Mouse (Mus musculus) thymus, adult 2 months (tissue): ENCODE measurements around the gene Sox12. TPM values are rescaled to one million over a fixed set of nuclear protein-coding genes. Genes with fewer than 3 reads are reported as not detected.
"Not testable (repeated sequence)": the region's sequence is repeated elsewhere in the genome, so short reads cannot be mapped to it uniquely, and the experiment has no call there.

Experiments used
- DNase-seq: peaks from one replicate; pipeline ENCODE4 v3.0.0; 2021
- H3K27ac ChIP-seq: fragments of 200-500 bp; 2 replicates; pipeline ENCODE4 v1.5.1; 2012; ENCODE audit warnings: low read length, control low read depth; ENCODE audit not compliant: control insufficient read depth, insufficient read depth
- H3K27me3 ChIP-seq: fragments of 200-500 bp; 2 replicates; pipeline ENCODE4 v1.6.1; 2012; ENCODE audit warnings: mild to moderate bottlenecking, low read length, moderate library complexity, mixed read lengths; ENCODE audit not compliant: control insufficient read depth, insufficient read depth
- H3K36me3 ChIP-seq: fragments of 200-500 bp; 2 replicates; pipeline ENCODE4 v1.6.1; 2012; ENCODE audit warnings: mild to moderate bottlenecking, low read length, moderate library complexity; ENCODE audit not compliant: control insufficient read depth, insufficient read depth
- H3K4me1 ChIP-seq: fragments of 200-500 bp; replicated peaks from 2 replicates; pipeline ENCODE4 v1.6.1; 2012; ENCODE audit warnings: low read length; ENCODE audit not compliant: control insufficient read depth, insufficient read depth
- H3K4me3 ChIP-seq: fragments of 200-500 bp; 2 replicates; pipeline ENCODE4 v1.5.1; 2012; ENCODE audit warnings: mild to moderate bottlenecking, low read length, control low read depth, moderate library complexity; ENCODE audit not compliant: control insufficient read depth, insufficient read depth
- CTCF ChIP-seq: fragments of 200-500 bp; IDR thresholded peaks from 2 replicates; pipeline ENCODE4 v1.5.1; 2012; ENCODE audit warnings: mild to moderate bottlenecking, control low read depth, low read length, moderate library complexity, borderline replicate concordance; ENCODE audit not compliant: control insufficient read depth, poor library complexity, insufficient read depth; ENCODE audit errors: extremely low read depth
- POLR2A ChIP-seq: fragments of 200-500 bp; IDR thresholded peaks from 2 replicates; pipeline ENCODE4 v1.6.1; 2012; ENCODE audit warnings: mild to moderate bottlenecking, low read length, control low read depth, moderate library complexity; ENCODE audit not compliant: control insufficient read depth, poor library complexity, insufficient read depth; ENCODE audit errors: extremely low read depth
- WGBS: fragments of 180-500 bp; shearing (Covaris S2); methylation state at CpG from one replicate; pipeline ENCODE4 v1.1.7; 2018; 5-methylcytosine and 5-hydroxymethylcytosine counted together
- polyA plus RNA-seq: library from polyadenylated mRNA; depleted of rRNA; stranded (reverse); fragments of >200 nt; gene quantifications from 2 replicates; pipeline ENCODE4 v1.2.3, GENCODE M21; 2012

The Sox12 gene
- polyA plus RNA-seq, 1 experiment: 4.5 TPM

GRCm38 (mm10) chr2:152360271-152360775 is 37.5 kb downstream of the Sox12 start:
- Histone ChIP-seq H3K27me3 (no peaks in the 10 kb centered on the region), H3K36me3 (no peaks in the 10 kb centered on the region), H3K4me3 (no peak overlapping the region), H3K4me1 (peaks cover 14% of the 10 kb centered on the region), H3K27ac (no peak overlapping the region; the same call in 1 of the 2 replicates)
- 2% methylated on average over 7 of the region's 7 CpGs for WGBS
- DNase-seq: peak; percentile 36
- TF ChIP-seq CTCF (no peak), POLR2A (no peak)

- 19% methylated on average over 5 of the region's 5 CpGs for WGBS
- TF ChIP-seq CTCF (no peak), POLR2A (no peak)
- Histone ChIP-seq H3K4me3 (no peak overlapping the region), H3K27ac (no peak overlapping the region), H3K27me3 (no peaks in the 10 kb centered on the region), H3K36me3 (no peaks in the 10 kb centered on the region), H3K4me1 (peaks cover 14% of the 10 kb centered on the region)
- DNase-seq: no peak
Observed at GRCm38 (mm10) chr2:152359616-152360015, 38.2 kb downstream of the Sox12 start.

GRCm38 (mm10) chr2:152358977-152359376 is 38.9 kb downstream of the Sox12 start:
- not testable (repeated sequence) for H3K27ac ChIP-seq, H3K27me3 ChIP-seq, H3K4me3 ChIP-seq, H3K36me3 ChIP-seq
- WGBS: 95% methylated on average over 5 of the region's 5 CpGs
- DNase-seq: peak; percentile 28
- peaks cover 14% of the 10 kb centered on the region for H3K4me1 ChIP-seq

- Histone ChIP-seq H3K4me3 (no peak overlapping the region), H3K27me3 (no peaks in the 10 kb centered on the region), H3K27ac (no peak overlapping the region), H3K4me1 (peaks cover 14% of the 10 kb centered on the region), H3K36me3 (no peaks in the 10 kb centered on the region)
- no peak for DNase-seq
- TF ChIP-seq POLR2A: no peak
- TF ChIP-seq CTCF: no peak
- 100% methylated on average over 3 of the region's 3 CpGs for WGBS
Observed at GRCm38 (mm10) chr2:152357254-152357653, 40.6 kb downstream of the Sox12 start.

- no peaks in the 10 kb centered on the region; the same call in 1 of the 2 replicates for H3K4me1 ChIP-seq
- H3K27me3 ChIP-seq: no peaks in the 10 kb centered on the region
- H3K27ac ChIP-seq: no peak overlapping the region; the same call in 1 of the 2 replicates
- no peaks in the 10 kb centered on the region for H3K36me3 ChIP-seq
- 59% methylated on average over 8 of the region's 8 CpGs for WGBS
- H3K4me3 ChIP-seq: no peak overlapping the region
- TF ChIP-seq POLR2A (no peak), CTCF (no peak)
- DNase-seq: no peak
Observed at GRCm38 (mm10) chr2:152349842-152350540, 47.9 kb downstream of the Sox12 start.

GRCm38 (mm10) chr2:152349205-152349604 is 48.7 kb downstream of the Sox12 start:
- H3K27ac ChIP-seq: no peak overlapping the region
- TF ChIP-seq CTCF (no peak), POLR2A (no peak)
- H3K4me3 ChIP-seq: no peak overlapping the region
- peaks cover 4% of the 10 kb centered on the region for H3K4me1 ChIP-seq
- 92% methylated on average over 6 of the region's 6 CpGs for WGBS
- no peak for DNase-seq
- no peaks in the 10 kb centered on the region for H3K36me3 ChIP-seq
- no peaks in the 10 kb centered on the region for H3K27me3 ChIP-seq

- no peaks in the 10 kb centered on the region for H3K27me3 ChIP-seq
- no peak overlapping the region for H3K27ac ChIP-seq
- no peak for DNase-seq
- no peak for TF ChIP-seq CTCF
- TF ChIP-seq POLR2A: no peak
- peaks cover 11% of the 10 kb centered on the region for H3K4me1 ChIP-seq
- 69% methylated on average over 2 of the region's 2 CpGs for WGBS
- H3K36me3 ChIP-seq: no peaks in the 10 kb centered on the region
- H3K4me3 ChIP-seq: no peak overlapping the region
Observed at GRCm38 (mm10) chr2:152347722-152348121, 50.1 kb downstream of the Sox12 start.
